Mouse (Mus musculus) CD4-positive, CD25-positive, alpha-beta regulatory T cell (primary cell): Measurements from ENCODE around the gene Edc4. TPM values are rescaled to one million over a fixed set of nuclear protein-coding genes. Genes with fewer than 3 reads are reported as not detected.

Source experiments
- polyA plus RNA-seq: library from polyadenylated mRNA; unstranded; fragments of 100-300 nt; shearing (Covaris generic); gene quantifications from one replicate; pipeline ENCODE4 v1.2.1, GENCODE M21; 2017

Edc4 gene
- 80.7 TPM for polyA plus RNA-seq

GRCm38 (mm10) chr8:105880754-105881520 is at the start of gene Edc4:
Gene Edc4 (plus strand): TSS chr8:105880881.

GRCm38 (mm10) chr8:105853178-105853577 is 27.5 kb upstream of the Edc4 start, which contains the start of gene Cenpt:
Gene Cenpt (minus strand): TSS chr8:105853278.

GRCm38 (mm10) chr8:105854715-105855216 is 25.9 kb upstream of the Edc4 start, which contains the start of gene Thap11:
Gene Thap11 (plus strand): TSS chr8:105855132.

GRCm38 (mm10) chr8:105860143-105860981 is 20.3 kb upstream of the Edc4 start, which contains the start of gene Nutf2:
Gene Nutf2 (plus strand): TSS chr8:105860580.

GRCm38 (mm10) chr8:105893339-105893738 is 12.7 kb downstream of the Edc4 start, which contains the start of gene Nrn1l:
Gene Nrn1l (plus strand): TSS chr8:105893567.

GRCm38 (mm10) chr8:105900180-105900940 is 19.7 kb downstream of the Edc4 start, which contains the start of gene Pskh1:
Gene Pskh1 (plus strand): TSS chr8:105900441.

GRCm38 (mm10) chr8:105933762-105934161 is 53.1 kb downstream of the Edc4 start, which contains the start of gene Ctrl:
Gene Ctrl (minus strand): TSS chr8:105933862.

GRCm38 (mm10) chr8:105938306-105938669 is 57.6 kb downstream of the Edc4 start, which contains the start of gene Psmb10:
Gene Psmb10 (minus strand): TSS chr8:105938444.

GRCm38 (mm10) chr8:105943321-105943739 is 62.6 kb downstream of the Edc4 start, which contains the start of gene Lcat:
Gene Lcat (minus strand): TSS chr8:105943382.

Other genes with a start within 250 kb of the Edc4 start
- 206 TPM for gene Ctcf, start 244.3 kb upstream of the Edc4 start, polyA plus RNA-seq
- 1.1 TPM for gene Agrp, start 243.5 kb upstream of the Edc4 start, polyA plus RNA-seq
- gene Carmil2, start 194.6 kb upstream of the Edc4 start, polyA plus RNA-seq, result 167 TPM
- 75.1 TPM for gene Acd, start 179.8 kb upstream of the Edc4 start, polyA plus RNA-seq
- gene Pard6a, start 179.7 kb upstream of the Edc4 start, polyA plus RNA-seq, result 9.0 TPM
- not detected for gene 4933405L10Rik, start 173.2 kb upstream of the Edc4 start, polyA plus RNA-seq
- 2.1 TPM for gene Enkd1, start 172.7 kb upstream of the Edc4 start, polyA plus RNA-seq
- 5.2 TPM for gene Gfod2, start 122.2 kb upstream of the Edc4 start, polyA plus RNA-seq
- 23.6 TPM for gene Ranbp10, start 53.5 kb upstream of the Edc4 start, polyA plus RNA-seq
- gene Tsnaxip1, start 53.1 kb upstream of the Edc4 start, polyA plus RNA-seq, result 0.85 TPM
- 19.7 TPM for gene Cenpt, start 27.6 kb upstream of the Edc4 start, polyA plus RNA-seq
- gene Thap11, start 25.7 kb upstream of the Edc4 start, polyA plus RNA-seq, result 36.7 TPM
- 12.7 TPM for gene Nutf2, start 20.3 kb upstream of the Edc4 start, polyA plus RNA-seq
- 1.1 TPM for gene Nrn1l, start 12.7 kb downstream of the Edc4 start, polyA plus RNA-seq
- gene Pskh1, start 19.6 kb downstream of the Edc4 start, polyA plus RNA-seq, result 28.6 TPM
- 2.1 TPM for gene Ctrl, start 53.0 kb downstream of the Edc4 start, polyA plus RNA-seq
- gene Psmb10, start 57.6 kb downstream of the Edc4 start, polyA plus RNA-seq, result 402 TPM
- 0.44 TPM for gene Lcat, start 62.5 kb downstream of the Edc4 start, polyA plus RNA-seq
- gene Slc12a4, start 85.2 kb downstream of the Edc4 start, polyA plus RNA-seq, result 19.6 TPM
- gene Dpep3, start 98.5 kb downstream of the Edc4 start, polyA plus RNA-seq, result not detected
- gene Dus2, start 110.5 kb downstream of the Edc4 start, polyA plus RNA-seq, result 18.3 TPM
- 0.49 TPM for gene Dpep2nb, start 125.1 kb downstream of the Edc4 start, polyA plus RNA-seq
- gene Ddx28, start 131.0 kb downstream of the Edc4 start, polyA plus RNA-seq, result 15.7 TPM
- 139 TPM for gene Nfatc3, start 178.0 kb downstream of the Edc4 start, polyA plus RNA-seq